Mouse (Mus musculus): ENCODE results near the gene Csrnp3. TPM values are rescaled to one million over a fixed set of nuclear protein-coding genes. Genes with fewer than 3 reads are reported as not detected.

Gene Csrnp3
- total RNA-seq, 2 experiments from 2014 or later: 0.24 to 0.42 TPM

Other genes starting within 250 kb of the Csrnp3 start
- gene Scn2a, start 225.0 kb upstream of the Csrnp3 start, total RNA-seq (2021): under 1 TPM; 0.40 to 0.45 TPM